Mouse (Mus musculus): Measurements from ENCODE around the gene Ogfod3.

Ogfod3 gene

GRCm38 (mm10) chr11:121200781-121201180 is 3.7 kb downstream of the Ogfod3 start:
- no peak for DNase-seq (ENCODE audit: low read depth in 1 of 2, low spot score in 2 of 2)

GRCm38 (mm10) chr11:121199851-121200250 is 4.7 kb downstream of the Ogfod3 start:
- DNase-seq (ENCODE audit: low read depth in 1 of 2, low spot score in 2 of 2): no peak

GRCm38 (mm10) chr11:121198622-121199021 is 5.9 kb downstream of the Ogfod3 start:
- no peak for DNase-seq (ENCODE audit: low read depth in 1 of 2, low spot score in 2 of 2)

- no peak for DNase-seq (ENCODE audit: low read depth in 1 of 2, low spot score in 2 of 2)
Observed at GRCm38 (mm10) chr11:121193415-121193814, 11.1 kb downstream of the Ogfod3 start.

- DNase-seq (ENCODE audit: low read depth in 1 of 2, low spot score in 2 of 2): no peak
Observed at GRCm38 (mm10) chr11:121192742-121193141, 11.8 kb downstream of the Ogfod3 start.

- no peak for DNase-seq (ENCODE audit: low read depth in 1 of 2, low spot score in 2 of 2)
Observed at GRCm38 (mm10) chr11:121189681-121190080, 14.8 kb downstream of the Ogfod3 start.

GRCm38 (mm10) chr11:121176285-121177270 is 27.9 kb downstream of the Ogfod3 start:
- peak in 1 of 2 experiments; percentile 14 for DNase-seq (ENCODE audit: low read depth in 1 of 2, low spot score in 2 of 2)

- no peak for DNase-seq (ENCODE audit: low read depth in 1 of 2, low spot score in 2 of 2)
Observed at GRCm38 (mm10) chr11:121174234-121174633, 30.3 kb downstream of the Ogfod3 start.

- no peak for DNase-seq (ENCODE audit: low read depth in 1 of 2, low spot score in 2 of 2)
Observed at GRCm38 (mm10) chr11:121173203-121173602, 31.3 kb downstream of the Ogfod3 start.

GRCm38 (mm10) chr11:121163751-121164150 is 40.8 kb downstream of the Ogfod3 start:
- DNase-seq (ENCODE audit: low read depth in 1 of 2, low spot score in 2 of 2): no peak

- no peak for DNase-seq (ENCODE audit: low read depth in 1 of 2, low spot score in 2 of 2)
Observed at GRCm38 (mm10) chr11:121160636-121161346, 43.7 kb downstream of the Ogfod3 start.

GRCm38 (mm10) chr11:121159971-121160370 is 44.5 kb downstream of the Ogfod3 start, which contains the start of gene Uts2r:
Gene Uts2r (plus strand): TSS chr11:121160271.
- no peak for DNase-seq (ENCODE audit: low read depth in 1 of 2, low spot score in 2 of 2)

GRCm38 (mm10) chr11:121156411-121156891 is 48.1 kb downstream of the Ogfod3 start:
- no peak for DNase-seq (ENCODE audit: low read depth in 1 of 2, low spot score in 2 of 2)

GRCm38 (mm10) chr11:121154203-121154602 is 50.3 kb downstream of the Ogfod3 start:
- DNase-seq (ENCODE audit: low read depth in 1 of 2, low spot score in 2 of 2): no peak

- no peak for DNase-seq (ENCODE audit: low read depth in 1 of 2, low spot score in 2 of 2)
Observed at GRCm38 (mm10) chr11:121148193-121148592, 56.3 kb downstream of the Ogfod3 start.

GRCm38 (mm10) chr11:121145865-121146264 is 58.6 kb downstream of the Ogfod3 start, which contains the start of gene Tex19.1:
Gene Tex19.1 (plus strand): TSS chr11:121146143.
- DNase-seq (ENCODE audit: low read depth in 1 of 2, low spot score in 2 of 2): no peak

- DNase-seq (ENCODE audit: low read depth in 1 of 2, low spot score in 2 of 2): no peak
Observed at GRCm38 (mm10) chr11:121143325-121144015, 61.0 kb downstream of the Ogfod3 start.

- no peak for DNase-seq (ENCODE audit: low read depth in 1 of 2, low spot score in 2 of 2)
Observed at GRCm38 (mm10) chr11:121138732-121139131, 65.8 kb downstream of the Ogfod3 start.

GRCm38 (mm10) chr11:121137682-121138081 is 66.8 kb downstream of the Ogfod3 start:
- DNase-seq (ENCODE audit: low read depth in 1 of 2, low spot score in 2 of 2): no peak

GRCm38 (mm10) chr11:121134600-121134999 is 69.9 kb downstream of the Ogfod3 start:
- no peak for DNase-seq (ENCODE audit: low read depth in 1 of 2, low spot score in 2 of 2)

GRCm38 (mm10) chr11:121129616-121130015 is 74.9 kb downstream of the Ogfod3 start:
- no peak for DNase-seq (ENCODE audit: low read depth in 1 of 2, low spot score in 2 of 2)
